Mouse (Mus musculus): ENCODE results near the gene Phtf2. TPM values are rescaled to one million over a fixed set of nuclear protein-coding genes. Genes with fewer than 3 reads are reported as not detected.
"Not testable (repeated sequence)": the region's sequence is repeated elsewhere in the genome, so short reads cannot be mapped to it uniquely, and the experiment has no call there.

The Phtf2 gene
- polyA plus RNA-seq, 1 experiment from 2014 or later: 3.8 TPM

GRCm38 (mm10) chr5:20765365-20765920 lies 116.5 kb downstream of the Phtf2 start:
- H3K27ac ChIP-seq (ENCODE audit: low read length): no peak overlapping the region
- ATAC-seq: no peak
- no peak for TF ChIP-seq EP300 (IDR thresholded peaks at IDR 0.05)
- TF ChIP-seq CTCF (IDR thresholded peaks at IDR 0.05): no peak
- H3K27me3 ChIP-seq (replicated peaks; ENCODE audit: insufficient read depth, low read length): no peaks in the 10 kb centered on the region
- H3K4me2 ChIP-seq (replicated peaks; ENCODE audit: low read depth, low read length): no peak overlapping the region
- H3K9ac ChIP-seq (replicated peaks; ENCODE audit: low read depth): no peak overlapping the region
- no peak overlapping the region for H3K4me3 ChIP-seq (ENCODE audit: low read depth, low read length)
- 85% methylated on average over 7 of the region's 7 CpGs for WGBS
- no peaks in the 10 kb centered on the region for H3K4me1 ChIP-seq (ENCODE audit: insufficient read depth, low read depth, low read length)
- no peaks in the 10 kb centered on the region for H3K9me3 ChIP-seq (ENCODE audit: low read length)
- H3K36me3 ChIP-seq (ENCODE audit: insufficient read depth, low read length): no peaks in the 10 kb centered on the region
- no peak for DNase-seq (ENCODE audit: low spot score)

- not testable (repeated sequence) for H3K27ac ChIP-seq (ENCODE audit: low read length); H3K4me1 ChIP-seq (ENCODE audit: insufficient read depth, low read depth, low read length); H3K9me3 ChIP-seq (ENCODE audit: low read length); H3K27me3 ChIP-seq (replicated peaks; ENCODE audit: insufficient read depth, low read length); ATAC-seq; DNase-seq (ENCODE audit: low spot score); H3K4me2 ChIP-seq (replicated peaks; ENCODE audit: low read depth, low read length); H3K9ac ChIP-seq (replicated peaks; ENCODE audit: low read depth); H3K36me3 ChIP-seq (ENCODE audit: insufficient read depth, low read length); H3K4me3 ChIP-seq (ENCODE audit: low read depth, low read length)
- WGBS: 96% methylated on average over 3 of the region's 3 CpGs
These were observed 119.5 kb downstream of the Phtf2 start for GRCm38 (mm10) chr5:20762441-20762840.

GRCm38 (mm10) chr5:20760368-20761162 lies 121.4 kb downstream of the Phtf2 start:
- Histone ChIP-seq H3K9me3 (ENCODE audit: low read length) (no peaks in the 10 kb centered on the region), H3K4me3 (ENCODE audit: low read depth, low read length) (no peak overlapping the region), H3K27me3 (replicated peaks; ENCODE audit: insufficient read depth, low read length) (no peaks in the 10 kb centered on the region), H3K9ac (replicated peaks; ENCODE audit: low read depth) (no peak overlapping the region), H3K27ac (ENCODE audit: low read length) (no peak overlapping the region), H3K4me1 (ENCODE audit: insufficient read depth, low read depth, low read length) (no peaks in the 10 kb centered on the region), H3K4me2 (replicated peaks; ENCODE audit: low read depth, low read length) (no peak overlapping the region), H3K36me3 (ENCODE audit: insufficient read depth, low read length) (no peaks in the 10 kb centered on the region)
- ATAC-seq (peak; percentile 57), DNase-seq (ENCODE audit: low spot score) (peak; percentile 44)
- 67% methylated on average over 12 of the region's 12 CpGs for WGBS
- no peak for TF ChIP-seq CTCF (IDR thresholded peaks at IDR 0.05)
- no peak for TF ChIP-seq EP300 (IDR thresholded peaks at IDR 0.05)

GRCm38 (mm10) chr5:20759771-20760170 lies 122.2 kb downstream of the Phtf2 start:
- H3K27me3 ChIP-seq (replicated peaks; ENCODE audit: insufficient read depth, low read length): no peaks in the 10 kb centered on the region
- no peak overlapping the region for H3K4me2 ChIP-seq (replicated peaks; ENCODE audit: low read depth, low read length)
- H3K27ac ChIP-seq (ENCODE audit: low read length): no peak overlapping the region
- no peaks in the 10 kb centered on the region for H3K36me3 ChIP-seq (ENCODE audit: insufficient read depth, low read length)
- ATAC-seq (no peak), DNase-seq (ENCODE audit: low spot score) (no peak)
- 54% methylated on average over 5 of the region's 5 CpGs for WGBS
- H3K4me1 ChIP-seq (ENCODE audit: insufficient read depth, low read depth, low read length): no peaks in the 10 kb centered on the region
- no peaks in the 10 kb centered on the region for H3K9me3 ChIP-seq (ENCODE audit: low read length)
- no peak overlapping the region for H3K4me3 ChIP-seq (ENCODE audit: low read depth, low read length)
- H3K9ac ChIP-seq (replicated peaks; ENCODE audit: low read depth): no peak overlapping the region
- TF ChIP-seq CTCF (IDR thresholded peaks at IDR 0.05) (no peak), EP300 (IDR thresholded peaks at IDR 0.05) (no peak)

GRCm38 (mm10) chr5:20753963-20754362 lies 128.0 kb downstream of the Phtf2 start:
- H3K4me2 ChIP-seq (replicated peaks; ENCODE audit: low read depth, low read length): no peak overlapping the region
- no peaks in the 10 kb centered on the region for H3K27me3 ChIP-seq (replicated peaks; ENCODE audit: insufficient read depth, low read length)
- WGBS: 86% methylated on average over 5 of the region's 5 CpGs
- H3K9me3 ChIP-seq (ENCODE audit: low read length): no peaks in the 10 kb centered on the region
- no peak overlapping the region for H3K27ac ChIP-seq (ENCODE audit: low read length)
- DNase-seq (ENCODE audit: low spot score) (no peak), ATAC-seq (no peak)
- no peaks in the 10 kb centered on the region for H3K36me3 ChIP-seq (ENCODE audit: insufficient read depth, low read length)
- TF ChIP-seq EP300 (IDR thresholded peaks at IDR 0.05) (no peak), CTCF (IDR thresholded peaks at IDR 0.05) (no peak)
- no peaks in the 10 kb centered on the region; the same call in 1 of the 2 replicates for H3K4me1 ChIP-seq (ENCODE audit: insufficient read depth, low read depth, low read length)
- no peak overlapping the region for H3K9ac ChIP-seq (replicated peaks; ENCODE audit: low read depth)
- no peak overlapping the region for H3K4me3 ChIP-seq (ENCODE audit: low read depth, low read length)

- TF ChIP-seq EP300 (IDR thresholded peaks at IDR 0.05): no peak
- no peak for TF ChIP-seq CTCF (IDR thresholded peaks at IDR 0.05)
- no peaks in the 10 kb centered on the region for H3K9me3 ChIP-seq (ENCODE audit: low read length)
These were observed 128.8 kb downstream of the Phtf2 start for GRCm38 (mm10) chr5:20753096-20753495.

More at GRCm38 (mm10) chr5:20753096-20753495, 128.8 kb downstream of the Phtf2 start:
- no peak overlapping the region for H3K9ac ChIP-seq (replicated peaks; ENCODE audit: low read depth)
- H3K4me2 ChIP-seq (replicated peaks; ENCODE audit: low read depth, low read length): no peak overlapping the region
- DNase-seq (ENCODE audit: low spot score) (peak; percentile 40), ATAC-seq (peak; percentile 60; the same call in 1 of the 2 replicates)
- no peaks in the 10 kb centered on the region; the same call in 1 of the 2 replicates for H3K4me1 ChIP-seq (ENCODE audit: insufficient read depth, low read depth, low read length)
- 22% methylated on average over 2 of the region's 2 CpGs for WGBS
- H3K27ac ChIP-seq (ENCODE audit: low read length): peak overlapping the region; percentile 14; the same call in 1 of the 2 replicates
- H3K27me3 ChIP-seq (replicated peaks; ENCODE audit: insufficient read depth, low read length): no peaks in the 10 kb centered on the region
- no peaks in the 10 kb centered on the region for H3K36me3 ChIP-seq (ENCODE audit: insufficient read depth, low read length)
- no peak overlapping the region for H3K4me3 ChIP-seq (ENCODE audit: low read depth, low read length)
